Mouse (Mus musculus) 416B (cell line): ENCODE results near the gene Mrps17.

Source experiments
- DNase-seq: peaks from one replicate; pipeline ENCODE4 v3.0.0; 2011; ENCODE audit warnings: low read depth

The Mrps17 gene

DNA sequence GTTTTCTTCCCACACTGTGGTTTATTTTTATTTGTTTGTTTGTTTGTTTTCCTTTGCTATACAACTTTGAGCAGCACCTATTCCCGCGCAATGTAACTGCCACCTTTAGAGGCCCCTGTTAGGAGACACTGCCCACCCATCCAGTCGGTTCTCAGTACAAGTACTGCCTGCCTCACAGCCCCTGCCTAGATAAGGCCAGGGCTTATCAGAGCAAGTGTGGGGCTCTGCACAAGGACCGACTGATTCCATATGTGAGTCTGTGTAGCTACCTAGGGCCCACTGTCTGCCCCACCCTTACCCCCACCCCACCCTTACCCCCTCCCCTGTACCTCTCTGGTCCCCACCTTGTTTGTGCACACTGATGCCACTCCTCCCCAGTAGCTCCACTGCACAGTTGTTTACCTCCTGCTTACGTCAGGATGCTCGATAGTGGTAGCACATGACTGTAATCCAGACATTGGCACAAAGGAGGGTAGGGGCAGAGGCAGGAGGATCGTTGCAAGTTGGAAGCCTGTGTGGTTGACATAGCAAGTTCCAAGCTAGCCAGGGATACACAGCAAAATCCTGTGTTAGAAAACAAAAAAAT is 27.7 kb downstream of the Mrps17 start:
- DNase-seq = no peak

DNA sequence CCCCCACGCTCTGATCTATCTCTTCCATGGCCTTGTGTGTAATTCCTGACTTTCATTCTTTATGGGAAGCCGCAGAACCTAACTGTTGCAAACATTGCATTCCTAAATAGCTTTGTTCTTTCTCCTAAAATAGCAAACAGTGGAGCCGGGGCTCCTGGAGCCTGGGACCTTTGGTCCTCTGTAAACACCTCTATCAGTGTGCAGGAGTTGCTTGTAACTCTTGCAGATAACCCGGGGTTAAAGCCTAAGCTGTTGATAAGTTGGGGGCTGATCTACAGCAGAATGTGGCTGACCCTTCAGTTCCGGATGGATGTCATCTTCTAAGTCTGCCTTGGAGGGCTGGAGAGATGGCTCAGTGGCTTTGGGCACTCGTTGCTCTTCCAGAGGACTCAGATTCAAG is 28.8 kb downstream of the Mrps17 start:
- DNase-seq = no peak

DNA sequence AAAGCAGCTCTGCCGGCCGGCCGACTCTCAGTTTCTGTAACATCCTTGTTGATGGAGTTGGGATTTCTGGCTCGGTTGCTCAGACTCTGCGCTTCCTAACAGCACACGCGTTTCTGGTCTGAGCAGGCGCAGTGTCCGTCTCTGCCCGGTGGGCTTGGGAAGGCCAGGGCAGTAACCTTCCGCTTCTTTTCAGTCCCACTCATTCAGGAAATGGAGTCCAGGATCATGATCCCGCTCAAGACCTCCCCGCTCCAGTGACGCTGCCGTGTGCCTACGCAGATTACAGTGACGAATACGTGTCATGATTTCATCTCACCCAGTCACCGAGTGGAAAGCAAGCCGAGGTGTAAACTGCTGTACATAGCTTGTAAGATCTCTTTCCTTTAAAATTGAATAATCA is 41.6 kb downstream of the Mrps17 start:
- no peak for DNase-seq

DNA sequence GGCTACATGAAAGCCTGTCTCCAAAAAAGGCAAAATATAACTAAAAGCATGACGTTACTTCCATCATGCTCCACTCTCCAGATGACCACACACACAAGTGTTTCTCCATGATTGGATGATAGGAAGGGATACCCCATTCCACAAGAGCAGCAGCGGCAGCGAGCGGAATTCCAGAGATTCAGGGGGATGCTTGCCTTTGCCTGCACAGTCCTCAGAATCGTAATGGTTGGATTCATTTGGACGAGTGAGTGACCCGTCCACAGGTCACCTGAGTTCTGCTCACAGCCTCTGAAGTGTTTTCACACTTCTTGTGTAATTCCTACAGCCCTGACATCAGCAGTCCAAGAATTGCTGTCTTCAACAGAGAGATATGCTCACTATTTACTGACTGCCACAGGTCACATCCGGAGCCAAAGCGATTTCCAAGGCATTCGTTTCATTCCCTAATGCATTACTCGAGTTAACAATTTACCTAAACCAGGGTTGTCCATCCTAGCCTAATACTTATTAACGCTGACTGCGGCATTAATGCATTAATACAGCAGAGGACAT is 44.7 kb downstream of the Mrps17 start:
- DNase-seq = no peak

DNA sequence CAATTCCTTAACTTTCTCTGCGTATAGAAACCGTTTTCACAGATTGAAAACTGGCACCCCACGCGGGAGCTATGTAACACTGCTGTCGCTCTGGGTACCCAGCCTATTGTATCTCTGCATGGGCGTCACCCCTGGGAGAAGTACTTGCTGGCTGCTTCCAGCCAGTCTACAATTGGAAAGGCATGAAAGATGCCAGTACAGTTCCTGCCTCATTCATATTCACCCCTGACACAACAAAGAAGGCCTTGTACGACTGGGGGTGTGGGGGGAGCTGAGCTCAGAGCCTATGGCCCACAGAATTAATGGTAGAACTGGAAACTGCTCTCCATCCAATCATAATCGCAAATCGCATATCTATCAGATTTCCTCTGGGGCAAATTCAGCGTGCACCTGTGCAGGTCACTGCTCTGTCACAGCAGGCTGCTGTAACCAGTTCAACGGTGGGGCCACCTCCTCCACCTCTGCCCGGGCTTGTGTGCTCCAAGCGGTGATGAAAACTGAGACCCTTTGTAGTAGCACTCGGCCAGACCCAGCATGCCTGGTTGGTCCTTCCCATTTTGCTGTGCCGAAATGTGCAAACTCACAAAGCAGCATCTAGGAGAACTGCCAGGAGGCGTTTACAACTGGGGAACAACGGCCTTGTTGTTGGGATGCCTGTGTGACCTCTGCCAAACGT is 46.7 kb downstream of the Mrps17 start:
- DNase-seq = no peak

DNA sequence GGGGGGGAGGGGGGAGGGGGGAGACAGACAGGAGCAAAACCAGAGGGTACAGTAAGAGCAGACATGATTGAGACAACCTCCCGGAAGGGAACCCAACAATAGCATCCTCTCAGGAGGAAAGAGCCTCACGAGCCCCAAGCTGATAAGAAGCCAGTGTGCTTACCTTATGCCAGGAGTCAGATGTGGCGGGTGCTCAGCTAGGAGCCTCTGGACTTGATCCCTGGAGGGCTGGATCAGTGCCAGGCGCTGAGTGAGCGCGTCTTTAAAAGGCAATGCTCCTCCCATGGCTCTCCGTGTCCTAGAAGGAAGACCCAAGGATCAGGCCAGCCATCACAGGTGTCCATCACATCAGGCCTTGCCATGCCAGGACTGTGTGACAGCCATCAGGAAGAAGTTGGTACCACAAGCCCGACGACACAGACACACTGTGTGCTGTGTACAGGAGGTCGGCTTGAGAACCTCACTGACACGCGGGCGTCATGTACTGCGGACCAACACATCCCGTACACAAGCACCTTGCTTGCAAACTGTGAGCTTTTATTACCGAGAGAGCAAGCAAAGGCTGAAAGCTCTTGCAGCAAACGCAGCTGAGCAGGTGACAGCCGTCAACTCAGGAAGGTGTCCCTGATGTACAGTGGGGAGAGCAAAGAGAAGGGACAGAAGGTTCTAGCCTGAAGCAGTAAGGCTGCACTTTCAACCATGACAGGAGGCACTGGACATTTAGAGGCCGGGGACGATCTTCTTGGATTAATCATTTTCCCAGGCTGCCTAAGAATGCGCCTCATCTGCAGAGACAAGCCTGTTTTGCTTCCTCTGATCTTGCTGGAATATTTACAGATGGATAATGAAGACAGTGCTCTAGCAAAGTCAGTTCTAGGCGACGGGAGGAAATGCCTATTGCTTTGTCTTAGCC is 55.4 kb downstream of the Mrps17 start:
- DNase-seq = no peak
